ENCODE assay signal across 20 mouse cellular contexts in genomic region chr14:60340570-60340969, GRCm38 (mm10). TPM values are rescaled to one million over a fixed set of nuclear protein-coding genes. Genes with fewer than 3 reads are reported as not detected.
DNase-seq lines count a peak whose midpoint lies in the region; TF ChIP-seq lines count a peak whose summit lies in the region.
"Had no signal": no experiment of that assay in that cellular context is flagged by ENCODE, and none has a peak within 500 bp of the region (broad histone marks: within the 10 kb centered on the region; RNA-seq: fewer than 3 reads in every experiment).

No protein-coding gene starts in this region.

- no peak for TF ChIP-seq POLR2A in CH12.LX (IDR thresholded peaks at IDR 0.05; ENCODE audit: low read depth, low read length)

- H3K9me3 ChIP-seq in CH12.LX (replicated peaks; ENCODE audit: low read length), result no peaks in the 10 kb centered on the region
- H3K9me3 ChIP-seq: embryonic facial prominence, embryonic 10.5 days; embryonic facial prominence, embryonic 12.5 days; forebrain, embryonic 13.5 days; forebrain, embryonic 15.5 days; G1E had no signal

- H3K4me2 ChIP-seq in CH12.LX (ENCODE audit: insufficient read depth, low read depth, poor library complexity, severe bottlenecking), result no peak overlapping the region
- H3K4me2 ChIP-seq: embryonic facial prominence, embryonic 12.5 days; forebrain, embryonic 13.5 days; forebrain, embryonic 15.5 days had no signal

- H3K79me2 ChIP-seq in CH12.LX (replicated peaks; ENCODE audit: control insufficient read depth, extremely low read depth, insufficient read depth, poor library complexity, severe bottlenecking), result no peaks in the 10 kb centered on the region

- TF ChIP-seq CTCF in CH12.LX (conservative IDR thresholded peaks at IDR 0.05 in 1 of 2, IDR thresholded peaks at IDR 0.05 in 1 of 2; ENCODE audit: low read depth in 2 of 2, low read length in 2 of 2), result no peak

- no peak overlapping the region for H3K27ac ChIP-seq in CH12.LX (ENCODE audit: insufficient read depth, low read depth)
- H3K27ac ChIP-seq: embryonic facial prominence, embryonic 10.5 days; embryonic facial prominence, embryonic 12.5 days; forebrain, embryonic 13.5 days; forebrain, embryonic 15.5 days had no signal

- no peaks in the 10 kb centered on the region for H3K36me3 ChIP-seq in CH12.LX (replicated peaks in 1 of 2; ENCODE audit: control insufficient read depth in 1 of 2, insufficient read depth in 1 of 2, low read length in 1 of 2)
- H3K36me3 ChIP-seq: embryonic facial prominence, embryonic 10.5 days; embryonic facial prominence, embryonic 12.5 days; forebrain, embryonic 15.5 days; G1E had no signal

- H3K4me1 ChIP-seq in CH12.LX (ENCODE audit: control insufficient read depth in 1 of 2, insufficient read depth in 2 of 2), result no peaks in the 10 kb centered on the region
- H3K4me1 ChIP-seq: embryonic facial prominence, embryonic 12.5 days; forebrain, embryonic 15.5 days had no signal

- DNase-seq in heart, adult 11 months, result peak; percentile 25
- no peak for DNase-seq in heart, adult 9 months (ENCODE audit: low spot score in 2 of 2)
- DNase-seq in A20 (ENCODE audit: low read depth, low spot score), result peak; percentile 58
- DNase-seq in CH12.LX (ENCODE audit: extremely low read depth), result peak; percentile 31
- peak; percentile 27 for DNase-seq in induced T-regulatory cell, adult 2 months (ENCODE audit: low read depth)
- no peak for DNase-seq in thymus, postnatal 0 days (ENCODE audit: low spot score)
- DNase-seq in lung, postnatal 4 days, result no peak
- DNase-seq: adrenal gland, adult 8-10 months; adrenal gland, postnatal 14 days; adrenal gland, postnatal 36 days; cerebellum, adult 11-12 months; cerebellum, adult 2 months; cerebellum, adult 9-10 months; cerebellum, postnatal 25 days; forebrain, postnatal 0 days had no signal

- no peaks in the 10 kb centered on the region for H3K27me3 ChIP-seq in CH12.LX (replicated peaks)
- H3K27me3 ChIP-seq: embryonic facial prominence, embryonic 12.5 days; forebrain, embryonic 13.5 days; forebrain, embryonic 15.5 days had no signal

- dilution Hi-C loops in CH12.LX (cut with MboI; ENCODE audit: extremely low pct_ligation_motif_present, extremely low pct_unique_long_range_greater_than_20kb, low sequenced_read_pairs), result no loop called here

- in situ Hi-C loops in CH12.LX (cut with MboI; ENCODE audit: low pct_ligation_motif_present, low pct_unique_long_range_greater_than_20kb, low sequenced_read_pairs), result no loop called here

- TF ChIP-seq EP300 in CH12.LX (IDR thresholded peaks at IDR 0.05; ENCODE audit: low read length), result peak; percentile 36

- TF ChIP-seq RAD21 in CH12.LX (IDR thresholded peaks at IDR 0.05; ENCODE audit: low read depth, low read length), result no peak

- no peak overlapping the region for H3K9ac ChIP-seq in CH12.LX (ENCODE audit: insufficient read depth, low read depth)
- H3K9ac ChIP-seq: embryonic facial prominence, embryonic 12.5 days; forebrain, embryonic 13.5 days; forebrain, embryonic 15.5 days; forebrain, postnatal 0 days had no signal

- H3K4me3 ChIP-seq in CH12.LX (replicated peaks in 1 of 3; ENCODE audit: low read depth in 2 of 3, low read length in 2 of 3, poor library complexity in 1 of 3), result no peak overlapping the region
- H3K4me3 ChIP-seq: embryonic facial prominence, embryonic 10.5 days; embryonic facial prominence, embryonic 12.5 days; forebrain, embryonic 13.5 days; forebrain, embryonic 15.5 days had no signal

TF ChIP-seq in CH12.LX, 34 proteins besides CTCF, POLR2A, EP300 and RAD21:
- no peak for TF ChIP-seq ZKSCAN1 (IDR thresholded peaks at IDR 0.05; ENCODE audit: borderline replicate concordance, low read depth, low read length)
- no peak for TF ChIP-seq GABPA (IDR thresholded peaks at IDR 0.05; ENCODE audit: insufficient replicate concordance, low read depth, low read length)
- TF ChIP-seq ELF1 (IDR thresholded peaks at IDR 0.05; ENCODE audit: low read depth, low read length), result no peak
- peak; percentile 71; the same call in 1 of the 2 replicates for TF ChIP-seq JUND (conservative IDR thresholded peaks at IDR 0.05; ENCODE audit: low read depth, low read length)
- no peak for TF ChIP-seq HCFC1 (IDR thresholded peaks at IDR 0.05; ENCODE audit: low read depth, low read length)
- no peak for TF ChIP-seq ZMIZ1 (IDR thresholded peaks at IDR 0.05; ENCODE audit: low read depth, low read length)
- peak; percentile 58; the same call in 1 of the 2 replicates for TF ChIP-seq IRF4 (IDR thresholded peaks at IDR 0.05; ENCODE audit: low read depth, low read length)
- no peak for TF ChIP-seq SMC3 (IDR thresholded peaks at IDR 0.05; ENCODE audit: low read depth, low read length)
- no peak for TF ChIP-seq SIN3A (IDR thresholded peaks at IDR 0.05; ENCODE audit: low read length)
- TF ChIP-seq JUN (IDR thresholded peaks at IDR 0.05; ENCODE audit: insufficient read depth, low read depth, low read length), result peak; percentile 7; the same call in 1 of the 2 replicates
- TF ChIP-seq MAX (IDR thresholded peaks at IDR 0.05; ENCODE audit: low read length), result no peak
- no peak for TF ChIP-seq PAX5 (IDR thresholded peaks at IDR 0.05; ENCODE audit: low read length)
- TF ChIP-seq NRF1 (IDR thresholded peaks at IDR 0.05; ENCODE audit: low read depth, low read length), result no peak
- TF ChIP-seq UBTF (IDR thresholded peaks at IDR 0.05; ENCODE audit: low read depth, low read length), result no peak
- no peak for TF ChIP-seq E2F4 (IDR thresholded peaks at IDR 0.05; ENCODE audit: insufficient replicate concordance, low read depth, low read length)
- 0 out of 2 replicates have a peak, but pooled peaks have one; percentile 37 for TF ChIP-seq RCOR1 (conservative IDR thresholded peaks at IDR 0.05; ENCODE audit: low read depth, low read length)
- TF ChIP-seq NELFE (IDR thresholded peaks at IDR 0.05; ENCODE audit: low read depth, low read length), result no peak
- no peak for TF ChIP-seq MXI1 (IDR thresholded peaks at IDR 0.05; ENCODE audit: low read depth, low read length)
- no peak for TF ChIP-seq POLR2AphosphoS2 (IDR thresholded peaks at IDR 0.05; ENCODE audit: low read depth, low read length)
- no peak for TF ChIP-seq ETS1 (conservative IDR thresholded peaks at IDR 0.05; ENCODE audit: low read depth, low read length)
- TF ChIP-seq ZC3H11A (IDR thresholded peaks at IDR 0.05; ENCODE audit: low read depth, low read length), result no peak
- no peak for TF ChIP-seq CHD1 (IDR thresholded peaks at IDR 0.05; ENCODE audit: low read depth, low read length)
- no peak for TF ChIP-seq MEF2A (IDR thresholded peaks at IDR 0.05; ENCODE audit: borderline replicate concordance, low read depth, low read length)
- no peak for TF ChIP-seq TCF12 (IDR thresholded peaks at IDR 0.05; ENCODE audit: low read depth, low read length)
- no peak for TF ChIP-seq USF1 (IDR thresholded peaks at IDR 0.05; ENCODE audit: low read depth, low read length)
- TF ChIP-seq CHD2 (IDR thresholded peaks at IDR 0.05; ENCODE audit: low read length), result no peak
- no peak for TF ChIP-seq MAFK (IDR thresholded peaks at IDR 0.05; ENCODE audit: insufficient replicate concordance, low read length)
- TF ChIP-seq BHLHE40 (IDR thresholded peaks at IDR 0.05; ENCODE audit: low read depth, low read length), result peak; percentile 88
- TF ChIP-seq MAZ (IDR thresholded peaks at IDR 0.05; ENCODE audit: low read depth, low read length), result no peak

RNA-seq across cellular contexts. Expression of gene Amer2, which starts 32.5 kb away (rescaled TPM):
- total RNA-seq in CH12.LX (2012; rRNA removed), result not detected in 2 replicates
- not detected in 2 replicates for total RNA-seq in CH12.LX (2014; rRNA removed)
- not detected in 2 replicates for polyA plus RNA-seq in CH12.LX (2012; ENCODE audit: insufficient read length, low read depth)
- 0.01 TPM in 1 of 2 replicates, not detected in the other for polyA plus RNA-seq in thymus, postnatal 0 days (2015; fragmentation: Nextera tagmentation; extraction: Ambion mirVana)
- polyA plus RNA-seq: G1E had no signal

Comparison
In these comparisons a context has a peak if more than half of its experiments do, and no peak if none do; other contexts are left out.
1. DNase-seq: peak in heart, adult 11 months (single experiment), A20 (single experiment), CH12.LX (single experiment) and induced T-regulatory cell, adult 2 months (single experiment); none in heart, adult 9 months (0 of 2), thymus, postnatal 0 days (single experiment) and lung, postnatal 4 days (0 of 2).